Mouse (Mus musculus) forebrain, embryonic 11.5 days (tissue): Measurements from ENCODE around the gene Myof. TPM values are rescaled to one million over a fixed set of nuclear protein-coding genes. Genes with fewer than 3 reads are reported as not detected.

Experiments used
- ATAC-seq: fragments of 200-750 bp; cut with Nextera tagmentation; replicated peaks from 2 replicates; pipeline ENCODE4 v1.8.0; 2017; ENCODE audit warnings: moderate TSS enrichment; ENCODE audit not compliant: low FRiP score
- DNase-seq: peaks from one replicate; pipeline ENCODE4 v3.0.0-alpha.2; 2017; ENCODE audit warnings: low spot score
- H3K27ac ChIP-seq: fragments of 300-500 bp; sonication (generic); 2 replicates; pipeline ENCODE4 v1.5.1; 2014; ENCODE audit warnings: low read depth, low read length
- H3K27me3 ChIP-seq: fragments of 300-500 bp; sonication (generic); 2 replicates; pipeline ENCODE4 v1.6.1; 2014; ENCODE audit warnings: mild to moderate bottlenecking, low read length, mixed read lengths; ENCODE audit not compliant: control insufficient read depth, insufficient read depth
- H3K36me3 ChIP-seq: fragments of 300-500 bp; sonication (generic); 2 replicates; pipeline ENCODE4 v1.6.1; 2014; ENCODE audit warnings: mild to moderate bottlenecking, low read length, moderate library complexity, mixed read lengths; ENCODE audit not compliant: control insufficient read depth, insufficient read depth
- H3K4me1 ChIP-seq: fragments of 300-500 bp; sonication (generic); replicated peaks from 2 replicates; pipeline ENCODE4 v1.6.1; 2014; ENCODE audit warnings: low read length, mixed read lengths; ENCODE audit not compliant: control insufficient read depth, insufficient read depth
- H3K4me2 ChIP-seq: fragments of 300-500 bp; sonication (generic); 2 replicates; pipeline ENCODE4 v1.6.1; 2014; ENCODE audit warnings: low read depth, mild to moderate bottlenecking, low read length, moderate library complexity, mixed read lengths; ENCODE audit not compliant: severe bottlenecking
- H3K4me3 ChIP-seq: fragments of 300-500 bp; sonication (generic); 2 replicates; pipeline ENCODE4 v1.5.1; 2014; ENCODE audit warnings: low read depth, low read length
- H3K9ac ChIP-seq: fragments of 300-500 bp; sonication (generic); 2 replicates; pipeline ENCODE4 v1.6.1; 2014; ENCODE audit warnings: low read length
- H3K9me3 ChIP-seq: fragments of 300-500 bp; sonication (generic); 2 replicates; pipeline ENCODE4 v1.6.1; 2016; ENCODE audit warnings: low read length, mixed read lengths; ENCODE audit not compliant: control insufficient read depth
- WGBS: fragments of 180-500 bp; shearing (Covaris S2); extraction: QIAGEN DNeasy Blood & Tissue Kit; methylation state at CpG from one replicate; pipeline ENCODE4 v1.1.7; 2014; 5-methylcytosine and 5-hydroxymethylcytosine counted together
- polyA plus RNA-seq: library from polyadenylated mRNA; unstranded; fragments of >200 nt; fragmentation: Nextera tagmentation; extraction: Ambion mirVana; gene quantifications from 2 replicates; pipeline ENCODE4 v1.2.1, GENCODE M21; 2014

Gene Myof
- polyA plus RNA-seq, 1 experiment from 2014 or later, result 4.9 TPM

DNA sequence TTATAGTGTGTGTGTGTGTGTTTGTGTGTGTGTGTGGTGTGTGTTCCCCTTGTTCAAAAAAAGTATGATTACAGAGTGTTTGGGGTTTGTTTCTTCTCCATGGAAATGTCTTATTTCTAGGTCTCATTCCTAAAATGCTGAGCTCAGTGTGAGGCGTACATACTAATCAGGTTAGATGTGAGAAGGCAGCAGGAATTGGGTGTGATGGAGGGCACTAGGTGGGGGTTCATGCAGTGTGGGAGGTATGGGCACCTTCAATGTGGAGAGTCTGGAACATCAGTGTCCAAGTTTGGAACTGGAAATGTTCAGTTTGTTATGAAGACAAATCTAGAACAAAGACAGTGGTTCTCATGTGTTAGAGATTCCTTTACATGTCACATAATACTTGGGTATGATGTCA is 191.3 kb downstream of the Myof start:
- no peaks in the 10 kb centered on the region for H3K36me3 ChIP-seq
- 72% methylated on average over 1 of the region's 1 CpGs for WGBS
- no peaks in the 10 kb centered on the region for H3K4me1 ChIP-seq
- H3K27ac ChIP-seq, result no peak overlapping the region
- no peaks in the 10 kb centered on the region for H3K27me3 ChIP-seq
- no peak overlapping the region for H3K4me3 ChIP-seq
- no peak for ATAC-seq
- no peak for DNase-seq
- H3K9ac ChIP-seq, result no peak overlapping the region
- no peak overlapping the region for H3K4me2 ChIP-seq
- no peaks in the 10 kb centered on the region for H3K9me3 ChIP-seq

- Histone ChIP-seq H3K36me3 (no peaks in the 10 kb centered on the region), H3K4me1 (no peaks in the 10 kb centered on the region), H3K27me3 (no peaks in the 10 kb centered on the region), H3K27ac (no peak overlapping the region), H3K4me3 (no peak overlapping the region), H3K4me2 (no peak overlapping the region), H3K9me3 (no peaks in the 10 kb centered on the region), H3K9ac (no peak overlapping the region)
- DNase-seq (no peak), ATAC-seq (no peak)
- WGBS, result 65% methylated on average over 9 of the region's 9 CpGs
Measured at GRCm38 (mm10) chr19:37851590-37852038, 191.8 kb downstream of the Myof start.

Other genes with a start within 250 kb of the Myof start
- 51.6 and 61.3 TPM in 2 replicates for gene Cep55, start 11.4 kb upstream of the Myof start, polyA plus RNA-seq
- not detected in 2 replicates for gene Ffar4, start 53.5 kb upstream of the Myof start, polyA plus RNA-seq
- gene Rbp4, start 81.7 kb upstream of the Myof start, polyA plus RNA-seq, result 1.1 TPM in 2 replicates
- gene Pde6c, start 89.2 kb upstream of the Myof start, polyA plus RNA-seq, result not detected in 2 replicates
- gene Fra10ac1, start 180.6 kb upstream of the Myof start, polyA plus RNA-seq, result 47.2 and 50.3 TPM in 2 replicates
- 0.69 and 1.2 TPM in 2 replicates for gene Lgi1, start 221.0 kb upstream of the Myof start, polyA plus RNA-seq